14 mouse cellular contexts compared by ENCODE assay signal in genomic region chr1:134823323-134823722, GRCm38 (mm10).
A peak's percentile ranks its signal among the peaks of the same experiment; 100 is the strongest.
DNase-seq lines count a peak whose midpoint lies in the region; ATAC-seq and TF ChIP-seq lines count a peak whose summit lies in the region.
"Had no signal": no experiment of that assay in that cellular context is flagged by ENCODE, and none has a peak within 500 bp of the region (broad histone marks: within the 10 kb centered on the region; RNA-seq: fewer than 3 reads in every experiment).

No protein-coding gene starts in this region.

- DNase-seq in forebrain, embryonic 10.5 days (ENCODE audit: extremely low spot score, low spot score) = no peak
- no peak for DNase-seq in forebrain, embryonic 14.5 days (ENCODE audit: low spot score)
- no peak for DNase-seq in neural tube, embryonic 10.5 days (ENCODE audit: extremely low spot score, low spot score)
- DNase-seq in heart, postnatal 0 days (ENCODE audit: low spot score) = peak; percentile 43
- no peak for DNase-seq in thymus, postnatal 0 days (ENCODE audit: low spot score)
- no peak for DNase-seq in layer of hippocampus, adult 11-12 months (ENCODE audit: low spot score)
- DNase-seq: liver had no signal

- no peak for TF ChIP-seq CTCF in heart, postnatal 0 days (IDR thresholded peaks at IDR 0.05; ENCODE audit: low read depth)

- H3K27ac ChIP-seq in forebrain, embryonic 10.5 days = peak overlapping the region; percentile 44; the same call in 1 of the 2 replicates
- H3K27ac ChIP-seq in forebrain, embryonic 14.5 days (ENCODE audit: low read depth, low read length) = no peak overlapping the region
- 0 out of 2 replicates have a peak overlapping the region, but pooled peaks have one; percentile 18 for H3K27ac ChIP-seq in neural tube, embryonic 13.5 days (replicated peaks)
- H3K27ac ChIP-seq in heart, postnatal 0 days (ENCODE audit: low read depth) = peak overlapping the region; percentile 64
- H3K27ac ChIP-seq: kidney, postnatal 0 days; midbrain, embryonic 10.5 days; neural tube, embryonic 12.5 days had no signal

- H3K36me3 ChIP-seq in forebrain, embryonic 10.5 days (replicated peaks) = no peaks in the 10 kb centered on the region
- no peaks in the 10 kb centered on the region for H3K36me3 ChIP-seq in forebrain, embryonic 14.5 days (ENCODE audit: control insufficient read depth, insufficient read depth, low read length)
- no peaks in the 10 kb centered on the region for H3K36me3 ChIP-seq in neural tube, embryonic 13.5 days
- H3K36me3 ChIP-seq in heart, postnatal 0 days (replicated peaks; ENCODE audit: control insufficient read depth, insufficient read depth, low read length) = peaks cover 10% of the 10 kb centered on the region; the same call in 1 of the 2 replicates
- H3K36me3 ChIP-seq: midbrain, embryonic 10.5 days; neural tube, embryonic 12.5 days had no signal

- no peaks in the 10 kb centered on the region for H3K9me3 ChIP-seq in forebrain, embryonic 10.5 days
- no peaks in the 10 kb centered on the region for H3K9me3 ChIP-seq in forebrain, embryonic 14.5 days (replicated peaks; ENCODE audit: control insufficient read depth, low read length)
- H3K9me3 ChIP-seq in neural tube, embryonic 13.5 days = no peaks in the 10 kb centered on the region
- H3K9me3 ChIP-seq in heart, postnatal 0 days (replicated peaks; ENCODE audit: control insufficient read depth, low read length) = no peaks in the 10 kb centered on the region
- H3K9me3 ChIP-seq: G1E; midbrain, embryonic 10.5 days; neural tube, embryonic 12.5 days had no signal

- no peak overlapping the region for H3K4me2 ChIP-seq in forebrain, embryonic 14.5 days (ENCODE audit: low read length)
- no peak overlapping the region for H3K4me2 ChIP-seq in neural tube, embryonic 13.5 days
- no peak overlapping the region for H3K4me2 ChIP-seq in heart, postnatal 0 days (ENCODE audit: low read depth, low read length)
- H3K4me2 ChIP-seq: neural tube, embryonic 12.5 days had no signal

- no peak overlapping the region for H3K4me3 ChIP-seq in forebrain, embryonic 10.5 days
- H3K4me3 ChIP-seq in forebrain, embryonic 14.5 days (ENCODE audit: low read depth, low read length) = no peak overlapping the region
- no peak overlapping the region for H3K4me3 ChIP-seq in neural tube, embryonic 13.5 days
- H3K4me3 ChIP-seq in heart, postnatal 0 days (ENCODE audit: low read depth, low read length) = no peak overlapping the region
- H3K4me3 ChIP-seq: midbrain, embryonic 10.5 days; neural tube, embryonic 12.5 days had no signal

- WGBS in forebrain, embryonic 10.5 days = 86% methylated on average over 8 of the region's 8 CpGs
- 84% methylated on average over 8 of the region's 8 CpGs for whole genome bisulfite sequencing in forebrain, embryonic 14.5 days
- WGBS in neural tube, embryonic 13.5 days = 67% methylated on average over 8 of the region's 8 CpGs
- WGBS in heart, postnatal 0 days = 43% methylated on average over 8 of the region's 8 CpGs

- no peaks in the 10 kb centered on the region for H3K27me3 ChIP-seq in forebrain, embryonic 10.5 days (ENCODE audit: poor library complexity, severe bottlenecking)
- no peaks in the 10 kb centered on the region for H3K27me3 ChIP-seq in forebrain, embryonic 14.5 days (replicated peaks; ENCODE audit: control insufficient read depth, insufficient read depth, low read length)
- H3K27me3 ChIP-seq in neural tube, embryonic 13.5 days = no peaks in the 10 kb centered on the region
- no peaks in the 10 kb centered on the region for H3K27me3 ChIP-seq in heart, postnatal 0 days (ENCODE audit: control insufficient read depth, insufficient read depth, low read length)
- H3K27me3 ChIP-seq: neural tube, embryonic 12.5 days had no signal

- H3K9ac ChIP-seq in forebrain, embryonic 14.5 days (ENCODE audit: low read length) = no peak overlapping the region
- no peak overlapping the region for H3K9ac ChIP-seq in neural tube, embryonic 13.5 days
- no peak overlapping the region for H3K9ac ChIP-seq in heart, postnatal 0 days (replicated peaks; ENCODE audit: low read depth, low read length)
- H3K9ac ChIP-seq: neural tube, embryonic 12.5 days had no signal

- peaks cover 18% of the 10 kb centered on the region for H3K4me1 ChIP-seq in forebrain, embryonic 10.5 days
- H3K4me1 ChIP-seq in forebrain, embryonic 14.5 days (ENCODE audit: control insufficient read depth, insufficient read depth, low read length) = no peaks in the 10 kb centered on the region
- peaks cover 5% of the 10 kb centered on the region for H3K4me1 ChIP-seq in neural tube, embryonic 13.5 days (replicated peaks)
- H3K4me1 ChIP-seq in heart, postnatal 0 days (ENCODE audit: control insufficient read depth, insufficient read depth) = peaks cover 19% of the 10 kb centered on the region
- H3K4me1 ChIP-seq: neural tube, embryonic 12.5 days had no signal

- TF ChIP-seq EP300 in heart, postnatal 0 days (IDR thresholded peaks at IDR 0.05; ENCODE audit: low read depth) = no peak

- ATAC-seq in forebrain, embryonic 14.5 days = no peak
- ATAC-seq in neural tube, embryonic 13.5 days (ENCODE audit: low read depth) = no peak
- peak; percentile 62; the same call in 1 of the 2 replicates for ATAC-seq in heart, postnatal 0 days (ENCODE audit: insufficient read depth, low read depth)
- ATAC-seq in granulocyte monocyte progenitor cell, adult 5-6 weeks (replicated peaks; ENCODE audit: poor library complexity, severe bottlenecking) = no peak
- ATAC-seq: activated CD4-positive, CD25-positive, alpha-beta regulatory T cell, adult 4 months had no signal
